Mouse (Mus musculus): ENCODE results near the gene Gm10128. TPM values are rescaled to one million over a fixed set of nuclear protein-coding genes. Genes with fewer than 3 reads are reported as not detected.

Gm10128 gene
- not detected for polyA plus RNA-seq (2014; fragmentation: Illumina TruSeq; extraction: RNeasy Lipid Tissue Mini Kit (QIAGEN cat#74804); ENCODE audit: low read depth, low replicate concordance)

GRCm38 (mm10) chr14:7643872-7644271 is at the start of gene Gm10128:
Gm10128 (minus strand) TSS chr14:7643972.

GRCm38 (mm10) chr14:7595492-7595891 is 48.3 kb downstream of the Gm10128 start, which contains the start of gene Gm10338:
Gm10338 (minus strand) TSS chr14:7595592.

Other genes starting within 250 kb of the Gm10128 start
- gene Gm3755, start 193.1 kb downstream of the Gm10128 start, polyA plus RNA-seq (2014; fragmentation: Illumina TruSeq; extraction: RNeasy Lipid Tissue Mini Kit (QIAGEN cat#74804); ENCODE audit: low read depth, low replicate concordance), result not detected
- 0.37 TPM for gene Gm3752, start 160.2 kb downstream of the Gm10128 start, polyA plus RNA-seq (2014; fragmentation: Illumina TruSeq; extraction: RNeasy Lipid Tissue Mini Kit (QIAGEN cat#74804); ENCODE audit: low read depth, low replicate concordance)
- not detected for gene Gm3558, start 75.4 kb downstream of the Gm10128 start, polyA plus RNA-seq (2014; fragmentation: Illumina TruSeq; extraction: RNeasy Lipid Tissue Mini Kit (QIAGEN cat#74804); ENCODE audit: low read depth, low replicate concordance)
- not detected for gene Gm10338, start 48.4 kb downstream of the Gm10128 start, polyA plus RNA-seq (2014; fragmentation: Illumina TruSeq; extraction: RNeasy Lipid Tissue Mini Kit (QIAGEN cat#74804); ENCODE audit: low read depth, low replicate concordance)
- not detected for gene Gm26661, start 147.6 kb upstream of the Gm10128 start, polyA plus RNA-seq (2014; fragmentation: Illumina TruSeq; extraction: RNeasy Lipid Tissue Mini Kit (QIAGEN cat#74804); ENCODE audit: low read depth, low replicate concordance)
- 12.6 TPM for gene Flnb, start 174.0 kb upstream of the Gm10128 start, polyA plus RNA-seq (2014; fragmentation: Illumina TruSeq; extraction: RNeasy Lipid Tissue Mini Kit (QIAGEN cat#74804); ENCODE audit: low read depth, low replicate concordance)

Measured in heart, adult 10 weeks (tissue).